Mouse (Mus musculus) heart, postnatal 0 days (tissue): Measurements from ENCODE around the gene Mypop. TPM values are rescaled to one million over a fixed set of nuclear protein-coding genes. Genes with fewer than 3 reads are reported as not detected.

Experiments used
- ATAC-seq: fragments of 200-750 bp; cut with Nextera tagmentation; 2 replicates; pipeline ENCODE4 v1.8.0; 2017; ENCODE audit warnings: low read depth, moderate number of reproducible peaks, moderate library complexity; ENCODE audit not compliant: insufficient read depth
- DNase-seq: peaks from one replicate; pipeline ENCODE4 v3.0.0-alpha.2; 2016; ENCODE audit warnings: low spot score
- H3K27ac ChIP-seq: fragments of 300-500 bp; sonication (generic); 2 replicates; pipeline ENCODE4 v1.5.1; 2014; ENCODE audit warnings: low read depth, mild to moderate bottlenecking
- H3K27me3 ChIP-seq: fragments of 300-500 bp; sonication (generic); 2 replicates; pipeline ENCODE4 v1.6.1; 2014; ENCODE audit warnings: low read length, mixed read lengths; ENCODE audit not compliant: control insufficient read depth, insufficient read depth
- H3K36me3 ChIP-seq: fragments of 300-500 bp; sonication (generic); replicated peaks from 2 replicates; pipeline ENCODE4 v1.6.1; 2014; ENCODE audit warnings: low read length, mixed read lengths; ENCODE audit not compliant: control insufficient read depth, insufficient read depth
- H3K4me1 ChIP-seq: fragments of 300-500 bp; sonication (generic); 2 replicates; pipeline ENCODE4 v1.6.1; 2014; ENCODE audit warnings: antibody characterized with exemption; ENCODE audit not compliant: control insufficient read depth, insufficient read depth
- H3K4me2 ChIP-seq: fragments of 300-500 bp; sonication (generic); 2 replicates; pipeline ENCODE4 v1.6.1; 2014; ENCODE audit warnings: low read depth, mild to moderate bottlenecking, low read length, moderate library complexity
- H3K4me3 ChIP-seq: fragments of 300-500 bp; sonication (generic); 2 replicates; pipeline ENCODE4 v1.5.1; 2014; ENCODE audit warnings: low read depth, low read length
- H3K9ac ChIP-seq: fragments of 300-500 bp; sonication (generic); replicated peaks from 2 replicates; pipeline ENCODE4 v1.6.1; 2014; ENCODE audit warnings: low read depth, low read length, mixed read lengths
- H3K9me3 ChIP-seq: fragments of 300-500 bp; sonication (generic); replicated peaks from 2 replicates; pipeline ENCODE4 v1.6.1; 2016; ENCODE audit warnings: low read length; ENCODE audit not compliant: control insufficient read depth
- CTCF ChIP-seq: IDR thresholded peaks from 2 replicates; pipeline ENCODE4 v1.5.1; 2016; ENCODE audit warnings: antibody characterized with exemption, control low read depth, low read depth
- EP300 ChIP-seq: IDR thresholded peaks from 2 replicates; pipeline ENCODE4 v1.6.1; 2016; ENCODE audit warnings: antibody characterized with exemption, low read depth
- WGBS: fragments of 180-500 bp; shearing (Covaris S2); extraction: QIAGEN DNeasy Blood & Tissue Kit; methylation state at CpG from one replicate; pipeline ENCODE4 v1.1.7; 2014; 5-methylcytosine and 5-hydroxymethylcytosine counted together
- polyA plus RNA-seq: library from polyadenylated mRNA; unstranded; fragments of >200 nt; fragmentation: Nextera tagmentation; extraction: Ambion mirVana; gene quantifications from 2 replicates; pipeline ENCODE4 v1.2.1, GENCODE M21; 2015
- total RNA-seq: library from RNA; depleted of rRNA; stranded (reverse); fragments of >200 nt; gene quantifications from 2 replicates; pipeline ENCODE4 v1.2.3, GENCODE M21; 2014; ENCODE audit warnings: low replicate concordance

Mypop gene
- total and polyA plus RNA-seq, 2 experiments from 2014 or later = 0.34 to 0.79 TPM

GRCm38 (mm10) chr7:18950523-18951315, 40.3 kb upstream of the Mypop start:
- WGBS = 24% methylated on average over 18 of the region's 18 CpGs
- H3K9ac ChIP-seq = no peak overlapping the region
- peak overlapping the region; percentile 14 for H3K27ac ChIP-seq
- no peak overlapping the region for H3K4me3 ChIP-seq
- H3K4me2 ChIP-seq = no peak overlapping the region
- H3K9me3 ChIP-seq = no peaks in the 10 kb centered on the region
- 0 out of 2 replicates have a peak, but pooled peaks have one; percentile 29 for TF ChIP-seq EP300
- TF ChIP-seq CTCF = no peak
- ATAC-seq (no peak), DNase-seq (no peak)
- no peaks in the 10 kb centered on the region for H3K36me3 ChIP-seq
- 0 out of 2 replicates have a peak, but pooled peaks cover 8% of the 10 kb centered on the region for H3K27me3 ChIP-seq
- no peaks in the 10 kb centered on the region; the same call in 1 of the 2 replicates for H3K4me1 ChIP-seq

GRCm38 (mm10) chr7:18951397-18951796, 39.6 kb upstream of the Mypop start:
- H3K9me3 ChIP-seq = no peaks in the 10 kb centered on the region
- H3K9ac ChIP-seq = no peak overlapping the region
- DNase-seq = no peak
- H3K4me1 ChIP-seq = no peaks in the 10 kb centered on the region; the same call in 1 of the 2 replicates
- no peak overlapping the region for H3K27ac ChIP-seq
- no peak overlapping the region for H3K4me3 ChIP-seq
- H3K27me3 ChIP-seq = 0 out of 2 replicates have a peak, but pooled peaks cover 8% of the 10 kb centered on the region
- TF ChIP-seq CTCF = no peak
- TF ChIP-seq EP300 = no peak
- no peak overlapping the region for H3K4me2 ChIP-seq
- H3K36me3 ChIP-seq = no peaks in the 10 kb centered on the region
- 13% methylated on average over 15 of the region's 15 CpGs for WGBS
- no peak for ATAC-seq

DNA sequence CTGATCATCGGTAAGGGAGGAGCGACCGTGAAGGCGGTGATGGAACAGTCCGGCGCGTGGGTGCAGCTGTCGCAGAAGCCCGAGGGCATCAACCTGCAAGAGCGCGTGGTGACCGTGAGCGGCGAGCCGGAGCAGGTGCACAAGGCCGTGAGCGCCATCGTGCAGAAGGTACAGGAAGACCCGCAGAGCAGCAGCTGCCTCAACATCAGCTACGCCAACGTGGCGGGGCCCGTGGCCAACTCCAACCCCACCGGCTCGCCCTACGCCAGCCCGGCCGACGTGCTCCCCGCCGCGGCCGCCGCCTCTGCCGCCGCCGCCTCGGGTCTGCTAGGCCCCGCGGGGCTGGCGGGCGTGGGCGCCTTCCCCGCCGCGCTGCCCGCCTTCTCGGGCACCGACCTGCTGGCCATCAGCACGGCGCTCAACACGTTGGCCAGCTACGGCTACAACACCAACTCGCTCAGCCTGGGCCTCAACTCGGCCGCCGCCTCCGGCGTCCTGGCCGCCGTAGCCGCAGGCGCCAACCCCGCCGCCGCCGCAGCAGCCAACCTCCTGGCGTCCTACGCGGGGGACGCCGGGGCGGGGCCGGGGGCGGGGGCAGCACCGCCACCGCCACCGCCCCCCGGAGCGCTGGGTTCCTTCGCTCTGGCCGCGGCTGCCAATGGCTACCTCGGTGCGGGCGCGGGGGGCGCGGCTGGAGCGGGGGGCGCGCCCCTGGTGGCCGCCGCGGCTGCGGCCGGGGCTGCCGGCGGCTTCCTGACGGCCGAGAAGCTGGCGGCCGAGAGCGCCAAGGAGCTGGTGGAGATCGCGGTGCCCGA, 33.3 kb upstream of the Mypop start:
- peak overlapping the region; percentile 12; the same call in 1 of the 2 replicates for H3K27ac ChIP-seq
- H3K36me3 ChIP-seq = no peaks in the 10 kb centered on the region
- no peak for TF ChIP-seq CTCF
- no peak for TF ChIP-seq EP300
- H3K4me2 ChIP-seq = peak overlapping the region; percentile 92
- H3K4me1 ChIP-seq = peaks cover 8% of the 10 kb centered on the region; the same call in 1 of the 2 replicates
- peak overlapping the region; percentile 60 for H3K4me3 ChIP-seq
- ATAC-seq = peak; percentile 77
- peak; percentile 61 for DNase-seq
- peak overlapping the region; percentile 46; the same call in 1 of the 2 replicates for H3K9ac ChIP-seq
- no peaks in the 10 kb centered on the region for H3K9me3 ChIP-seq
- WGBS = under 1% methylated on average over 93 of the region's 107 CpGs
- H3K27me3 ChIP-seq = peaks cover 36% of the 10 kb centered on the region

GRCm38 (mm10) chr7:18958384-18958766, 32.7 kb upstream of the Mypop start:
- peak overlapping the region; percentile 46; the same call in 1 of the 2 replicates for H3K9ac ChIP-seq
- peaks cover 42% of the 10 kb centered on the region for H3K27me3 ChIP-seq
- TF ChIP-seq EP300 (no peak), CTCF (no peak)

GRCm38 (mm10) chr7:18959446-18959845, 31.6 kb upstream of the Mypop start:
- ATAC-seq (peak; percentile 37), DNase-seq (peak; percentile 49)
- Histone ChIP-seq H3K9me3 (no peaks in the 10 kb centered on the region), H3K27me3 (peaks cover 53% of the 10 kb centered on the region), H3K4me3 (no peak overlapping the region), H3K4me2 (no peak overlapping the region), H3K9ac (no peak overlapping the region), H3K27ac (peak overlapping the region; percentile 67), H3K4me1 (peaks cover 8% of the 10 kb centered on the region; the same call in 1 of the 2 replicates), H3K36me3 (no peaks in the 10 kb centered on the region)
- 41% methylated on average over 8 of the region's 8 CpGs for WGBS
- TF ChIP-seq CTCF (no peak), EP300 (peak; percentile 82)

More at GRCm38 (mm10) chr7:18958384-18958766, 32.7 kb upstream of the Mypop start:
- WGBS = 3% methylated on average over 21 of the region's 21 CpGs
- peak; percentile 10; the same call in 1 of the 2 replicates for ATAC-seq
- Histone ChIP-seq H3K27ac (peak overlapping the region; percentile 12; the same call in 1 of the 2 replicates), H3K4me3 (peak overlapping the region; percentile 60), H3K4me2 (peak overlapping the region; percentile 92), H3K36me3 (no peaks in the 10 kb centered on the region), H3K9me3 (no peaks in the 10 kb centered on the region), H3K4me1 (peaks cover 8% of the 10 kb centered on the region; the same call in 1 of the 2 replicates)
- DNase-seq = no peak
